8 mouse cellular contexts compared by ENCODE assay signal in the genomic region with DNA sequence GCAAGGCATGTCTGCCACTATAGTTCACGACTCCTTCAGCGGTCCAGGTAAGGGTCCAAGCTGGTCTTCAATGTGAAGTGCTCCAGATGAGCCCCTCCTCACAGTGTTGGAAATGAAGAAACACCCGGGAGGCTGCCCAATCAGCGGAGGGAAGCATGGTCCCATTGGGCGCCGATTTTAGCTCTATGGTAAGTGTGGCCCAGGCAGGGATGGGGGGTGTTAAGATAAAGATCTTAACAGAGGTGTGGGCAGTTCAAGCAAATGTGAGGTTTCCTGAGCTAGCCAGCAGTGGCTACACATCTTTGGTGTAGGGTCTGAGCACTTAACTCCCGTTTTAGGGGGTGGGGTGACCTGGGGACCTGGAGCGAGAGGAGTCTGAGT. TPM values are rescaled to one million over a fixed set of nuclear protein-coding genes. Genes with fewer than 3 reads are reported as not detected.
DNase-seq lines count a peak whose midpoint lies in the region; ATAC-seq and TF ChIP-seq lines count a peak whose summit lies in the region.

No protein-coding gene starts in this region.

- TF ChIP-seq CTCF in kidney, postnatal 0 days (IDR thresholded peaks at IDR 0.05; ENCODE audit: low read depth), result no peak
- no peak for TF ChIP-seq CTCF in cortical plate, adult 2 months (IDR thresholded peaks at IDR 0.05; ENCODE audit: extremely low read depth, insufficient read depth, low read length)

- no peaks in the 10 kb centered on the region for H3K9me3 ChIP-seq in kidney, postnatal 0 days (replicated peaks; ENCODE audit: low read length)
- no peaks in the 10 kb centered on the region for H3K9me3 ChIP-seq in hindbrain, embryonic 12.5 days (replicated peaks)
- no peaks in the 10 kb centered on the region for H3K9me3 ChIP-seq in midbrain, embryonic 12.5 days

- no peaks in the 10 kb centered on the region for H3K36me3 ChIP-seq in kidney, postnatal 0 days (ENCODE audit: insufficient read depth, low read length)
- H3K36me3 ChIP-seq in hindbrain, embryonic 12.5 days, result no peaks in the 10 kb centered on the region
- no peaks in the 10 kb centered on the region for H3K36me3 ChIP-seq in midbrain, embryonic 12.5 days

- TF ChIP-seq POLR2A in cortical plate, adult 2 months (IDR thresholded peaks at IDR 0.05; ENCODE audit: extremely low read depth, insufficient read depth, low read length), result no peak

- intact Hi-C loops in left cerebral cortex, postnatal 25 days (cut with DNase I), result no loop called here

- H3K27me3 ChIP-seq in kidney, postnatal 0 days (ENCODE audit: insufficient read depth, low read length), result no peaks in the 10 kb centered on the region
- H3K27me3 ChIP-seq in hindbrain, embryonic 12.5 days, result no peaks in the 10 kb centered on the region
- H3K27me3 ChIP-seq in midbrain, embryonic 12.5 days, result peaks cover 5% of the 10 kb centered on the region; the same call in 1 of the 2 replicates

- H3K4me3 ChIP-seq in kidney, postnatal 0 days (replicated peaks; ENCODE audit: low read depth, low read length), result peak overlapping the region; percentile 73
- peak overlapping the region; percentile 86 for H3K4me3 ChIP-seq in cortical plate, adult 2 months (ENCODE audit: insufficient read depth, low read length)
- H3K4me3 ChIP-seq in hindbrain, embryonic 12.5 days, result peak overlapping the region; percentile 80
- peak overlapping the region; percentile 65 for H3K4me3 ChIP-seq in midbrain, embryonic 12.5 days

- H3K4me2 ChIP-seq in kidney, postnatal 0 days (ENCODE audit: low read length), result peak overlapping the region; percentile 77
- peak overlapping the region; percentile 63 for H3K4me2 ChIP-seq in hindbrain, embryonic 12.5 days (replicated peaks)
- H3K4me2 ChIP-seq in midbrain, embryonic 12.5 days (replicated peaks), result peak overlapping the region; percentile 63

- 7% methylated on average over 8 of the region's 8 CpGs for WGBS in kidney, postnatal 0 days
- WGBS in hindbrain, embryonic 12.5 days, result 5% methylated on average over 8 of the region's 8 CpGs
- WGBS in midbrain, embryonic 12.5 days, result 5% methylated on average over 8 of the region's 8 CpGs

- H3K9ac ChIP-seq in kidney, postnatal 0 days (ENCODE audit: low read depth, low read length), result peak overlapping the region; percentile 86
- H3K9ac ChIP-seq in hindbrain, embryonic 12.5 days, result peak overlapping the region; percentile 84; the same call in 1 of the 2 replicates
- peak overlapping the region; percentile 81 for H3K9ac ChIP-seq in midbrain, embryonic 12.5 days (replicated peaks)

- H3K27ac ChIP-seq in kidney, postnatal 0 days, result peak overlapping the region; percentile 84; the same call in 1 of the 2 replicates
- 0 out of 2 replicates have a peak overlapping the region, but pooled peaks have one; percentile 41 for H3K27ac ChIP-seq in cortical plate, adult 2 months (ENCODE audit: insufficient read depth, low read length)
- peak overlapping the region; percentile 93; the same call in 1 of the 2 replicates for H3K27ac ChIP-seq in hindbrain, embryonic 12.5 days
- H3K27ac ChIP-seq in midbrain, embryonic 12.5 days (replicated peaks), result peak overlapping the region; percentile 91; the same call in 1 of the 2 replicates

- H3K4me1 ChIP-seq in kidney, postnatal 0 days (replicated peaks; ENCODE audit: insufficient read depth, low read length), result peaks cover 3% of the 10 kb centered on the region; the same call in 1 of the 2 replicates
- peaks cover 6% of the 10 kb centered on the region; the same call in 1 of the 2 replicates for H3K4me1 ChIP-seq in cortical plate, adult 2 months (ENCODE audit: control insufficient read depth, insufficient read depth, low read length)
- peaks cover 8% of the 10 kb centered on the region; the same call in 1 of the 2 replicates for H3K4me1 ChIP-seq in hindbrain, embryonic 12.5 days
- H3K4me1 ChIP-seq in midbrain, embryonic 12.5 days, result peaks cover 12% of the 10 kb centered on the region; the same call in 1 of the 2 replicates

- no peak for ATAC-seq in kidney, postnatal 0 days (replicated peaks; ENCODE audit: low FRiP score, low read depth)
- peak; percentile 69 for ATAC-seq in hindbrain, embryonic 12.5 days (ENCODE audit: low FRiP score)
- no peak for ATAC-seq in midbrain, embryonic 12.5 days (ENCODE audit: low FRiP score, low read depth)
- no peak for ATAC-seq in activated CD4-positive, CD25-positive, alpha-beta regulatory T cell, adult 4 months

- DNase-seq in kidney, postnatal 0 days (ENCODE audit: low spot score), result no peak
- DNase-seq in kidney, adult 11 months, result no peak
- DNase-seq in left cerebral cortex, postnatal 25 days (ENCODE audit: low spot score in 2 of 2), result no peak
- DNase-seq in thymus, postnatal 14 days, result no peak

RNA-seq across cellular contexts. Expression of gene Gpr63, which starts 0.3 kb away (rescaled TPM):
- 1.2 and 1.3 TPM in 2 replicates for polyA plus RNA-seq in kidney, postnatal 0 days (2015; fragmentation: Nextera tagmentation; extraction: Ambion mirVana)
- 5.6 and 8.9 TPM in 2 replicates for polyA plus RNA-seq in cortical plate, adult 2 months (2012; rRNA removed)
- polyA plus RNA-seq in hindbrain, embryonic 12.5 days (2016; fragmentation: Nextera tagmentation; extraction: Ambion mirVana), result 1.6 and 2.3 TPM in 2 replicates
- polyA plus RNA-seq in midbrain, embryonic 12.5 days (2016; fragmentation: Nextera tagmentation; extraction: Ambion mirVana), result 1.2 and 2.2 TPM in 2 replicates
- not detected for polyA plus RNA-seq in activated CD4-positive, CD25-positive, alpha-beta regulatory T cell, adult 4 months (2017; shearing (Covaris generic))
- total RNA-seq in left cerebral cortex, postnatal 25 days (2021), result 10 to 100 TPM; 15.1 to 21.1 TPM

Comparison
In these comparisons a context has a peak if more than half of its experiments do, and no peak if none do; other contexts are left out.
1. H3K27ac ChIP-seq: peak in every context shown above with its lines; median percentile 93 in hindbrain, embryonic 12.5 days; 91 in midbrain, embryonic 12.5 days; 84 in kidney, postnatal 0 days; 41 in cortical plate, adult 2 months.